Mouse (Mus musculus): ENCODE measurements at regions not wholly inside any gene's neighbourhood (a gene's known extent, or its start where the extent isn't known, plus 50 kb on each side); places are given as distances from the start of the nearest gene placed in this dataset.

DNA sequence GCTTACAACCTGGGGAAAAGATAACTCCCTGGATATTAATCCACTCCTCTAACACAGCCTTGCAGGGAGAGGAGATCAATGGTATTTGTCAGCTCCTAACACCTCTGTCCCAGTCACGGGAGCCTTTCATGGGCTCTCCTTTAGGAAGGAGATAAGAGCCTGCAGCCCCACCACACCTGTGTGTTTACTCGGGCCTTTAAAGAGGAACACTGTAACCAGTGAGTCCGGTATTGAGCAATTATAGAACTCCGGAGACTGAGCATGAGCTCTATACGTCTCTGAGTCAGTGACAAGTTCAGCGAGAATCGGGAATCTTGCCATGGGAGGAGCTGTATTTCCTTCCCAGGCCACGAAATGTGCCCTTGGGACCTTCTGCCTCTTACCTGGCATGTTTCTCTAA lies 178.5 kb upstream of the A230072I06Rik start:
- TF ChIP-seq POLR2A (IDR thresholded peaks at IDR 0.05; ENCODE audit: insufficient read depth, low read depth, low read length) (no peak), CTCF (IDR thresholded peaks at IDR 0.05; ENCODE audit: insufficient read depth, low read depth, low read length) (no peak)
